Mouse (Mus musculus) CH12.LX (cell line): ENCODE measurements around the gene Srsf5. TPM values are rescaled to one million over a fixed set of nuclear protein-coding genes. Genes with fewer than 3 reads are reported as not detected.

Experiments used
- DNase-seq: peaks from one replicate; pipeline ENCODE4 v3.0.0-alpha.2; 2013; ENCODE audit errors: extremely low read depth
- H3K27ac ChIP-seq: 2 replicates; pipeline ENCODE4 v1.5.1; 2012; ENCODE audit warnings: low read depth, mild to moderate bottlenecking, control low read depth, moderate library complexity; ENCODE audit not compliant: insufficient read depth
- H3K27me3 ChIP-seq: replicated peaks from 2 replicates; pipeline ENCODE3; 2012; ENCODE audit warnings: inconsistent platforms
- H3K36me3 ChIP-seq, 2 experiments: replicated peaks in 1 of 2; 2 replicates each; pipeline versions ENCODE3 to v1.6.1; 2012; ENCODE audit warnings: inconsistent platforms in 1 of 2, low read length in 1 of 2, mild to moderate bottlenecking in 1 of 2, mixed read lengths in 1 of 2, moderate library complexity in 1 of 2; ENCODE audit not compliant: control insufficient read depth in 1 of 2, insufficient read depth in 1 of 2
- H3K4me1 ChIP-seq, 2 experiments: 2 replicates each; pipeline ENCODE4 v1.6.1; 2012; ENCODE audit warnings: inconsistent platforms in 1 of 2, moderate library complexity in 1 of 2; ENCODE audit not compliant: insufficient read depth in 2 of 2, control insufficient read depth in 1 of 2
- H3K4me2 ChIP-seq: 2 replicates; pipeline ENCODE4 v1.6.1; 2012; ENCODE audit warnings: low read depth, mild to moderate bottlenecking, control low read depth; ENCODE audit not compliant: poor library complexity, insufficient read depth, severe bottlenecking
- H3K4me3 ChIP-seq, 3 experiments: fragments of 150-350 bp in 1 of 3; sonication (generic) in 1 of 3; replicated peaks in 1 of 3; 2 replicates each; pipeline versions ENCODE3 to v1.5.1; 2011 to 2012; ENCODE audit warnings: low read depth in 2 of 3, low read length in 2 of 3, mild to moderate bottlenecking in 2 of 3, moderate library complexity in 2 of 3, control low read depth in 1 of 3, improper control_type of control experiment in 1 of 3, inconsistent platforms in 1 of 3, mixed read lengths in 1 of 3; ENCODE audit not compliant: poor library complexity in 1 of 3
- H3K79me2 ChIP-seq: replicated peaks from 2 replicates; pipeline ENCODE4 v1.6.1; 2012; ENCODE audit warnings: mild to moderate bottlenecking, moderate library complexity; ENCODE audit not compliant: control insufficient read depth, poor library complexity, insufficient read depth, severe bottlenecking; ENCODE audit errors: extremely low read depth
- H3K9ac ChIP-seq: 2 replicates; pipeline ENCODE4 v1.6.1; 2012; ENCODE audit warnings: low read depth, mild to moderate bottlenecking, control low read depth, moderate library complexity; ENCODE audit not compliant: insufficient read depth
- H3K9me3 ChIP-seq: replicated peaks from 2 replicates; pipeline ENCODE3; 2012; ENCODE audit warnings: low read length, inconsistent platforms, mixed read lengths
- CTCF ChIP-seq, 2 experiments: IDR thresholded peaks in 1 of 2; conservative IDR thresholded peaks in 1 of 2; 2 replicates each; pipeline ENCODE4 v1.5.1; 2011 to 2012; ENCODE audit warnings: low read depth in 2 of 2, low read length in 2 of 2, improper control_type of control experiment in 1 of 2, inconsistent platforms in 1 of 2, mild to moderate bottlenecking in 1 of 2, moderate library complexity in 1 of 2
- E2F4 ChIP-seq: IDR thresholded peaks from 2 replicates; pipeline ENCODE4 v1.6.1; 2011; ENCODE audit warnings: low read depth, low read length, improper control_type of control experiment; ENCODE audit not compliant: insufficient replicate concordance
- EP300 ChIP-seq: IDR thresholded peaks from 2 replicates; pipeline ENCODE4 v1.6.1; 2011; ENCODE audit warnings: low read length, improper control_type of control experiment
- IRF4 ChIP-seq: IDR thresholded peaks from 2 replicates; pipeline ENCODE4 v1.6.1; 2014; ENCODE audit warnings: low read depth, mild to moderate bottlenecking, inconsistent platforms, low read length, improper control_type of control experiment
- JUN ChIP-seq: IDR thresholded peaks from 2 replicates; pipeline ENCODE4 v1.6.1; 2011; ENCODE audit warnings: low read depth, mild to moderate bottlenecking, low read length, improper control_type of control experiment, moderate library complexity; ENCODE audit not compliant: insufficient read depth
- JUND ChIP-seq: conservative IDR thresholded peaks from 2 replicates; pipeline ENCODE4 v1.6.1; 2011; ENCODE audit warnings: low read depth, low read length, improper control_type of control experiment
- KAT2A ChIP-seq: IDR thresholded peaks from 2 replicates; pipeline ENCODE4 v1.6.1; 2012; ENCODE audit warnings: low read length, improper control_type of control experiment, inconsistent platforms; ENCODE audit not compliant: insufficient replicate concordance
- MAX ChIP-seq: IDR thresholded peaks from 2 replicates; pipeline ENCODE4 v1.6.1; 2011; ENCODE audit warnings: low read length, improper control_type of control experiment
- MXI1 ChIP-seq: IDR thresholded peaks from 2 replicates; pipeline ENCODE4 v1.6.1; 2011; ENCODE audit warnings: mild to moderate bottlenecking, low read depth, low read length, improper control_type of control experiment
- MYC ChIP-seq: IDR thresholded peaks from 2 replicates; pipeline ENCODE4 v1.6.1; 2011; ENCODE audit warnings: low read depth, mild to moderate bottlenecking, improper control_type of control experiment, low read length
- NELFE ChIP-seq: IDR thresholded peaks from 2 replicates; pipeline ENCODE4 v1.6.1; 2011; ENCODE audit warnings: low read depth, low read length, improper control_type of control experiment
- NRF1 ChIP-seq: IDR thresholded peaks from 2 replicates; pipeline ENCODE4 v1.6.1; 2014; ENCODE audit warnings: low read depth, mild to moderate bottlenecking, inconsistent platforms, low read length, improper control_type of control experiment, moderate library complexity
- POLR2A ChIP-seq: IDR thresholded peaks from 2 replicates; pipeline ENCODE4 v1.6.1; 2011; ENCODE audit warnings: low read depth, mild to moderate bottlenecking, improper control_type of control experiment, low read length
- RAD21 ChIP-seq: IDR thresholded peaks from 2 replicates; pipeline ENCODE4 v1.6.1; 2011; ENCODE audit warnings: low read depth, mild to moderate bottlenecking, low read length, improper control_type of control experiment, moderate library complexity
- SIN3A ChIP-seq: IDR thresholded peaks from 2 replicates; pipeline ENCODE4 v1.6.1; 2012; ENCODE audit warnings: low read length, improper control_type of control experiment, inconsistent platforms
- SMC3 ChIP-seq: IDR thresholded peaks from 2 replicates; pipeline ENCODE4 v1.6.1; 2011; ENCODE audit warnings: low read depth, low read length, improper control_type of control experiment
- TCF12 ChIP-seq: IDR thresholded peaks from 2 replicates; pipeline ENCODE4 v1.6.1; 2014; ENCODE audit warnings: low read depth, mild to moderate bottlenecking, inconsistent platforms, low read length, improper control_type of control experiment
- USF1 ChIP-seq: IDR thresholded peaks from 2 replicates; pipeline ENCODE4 v1.6.1; 2014; ENCODE audit warnings: low read depth, mild to moderate bottlenecking, inconsistent platforms, low read length, improper control_type of control experiment
- ZC3H11A ChIP-seq: IDR thresholded peaks from 2 replicates; pipeline ENCODE4 v1.6.1; 2012; ENCODE audit warnings: low read depth, mild to moderate bottlenecking, inconsistent platforms, low read length, improper control_type of control experiment
- ZKSCAN1 ChIP-seq: IDR thresholded peaks from 2 replicates; pipeline ENCODE4 v1.6.1; 2012; ENCODE audit warnings: low read depth, inconsistent platforms, low read length, improper control_type of control experiment, borderline replicate concordance
- ZMIZ1 ChIP-seq: IDR thresholded peaks from 2 replicates; pipeline ENCODE4 v1.6.1; 2012; ENCODE audit warnings: low read depth, mild to moderate bottlenecking, inconsistent platforms, low read length, improper control_type of control experiment
- ZNF384 ChIP-seq: IDR thresholded peaks from 2 replicates; pipeline ENCODE4 v1.6.1; 2012; ENCODE audit warnings: low read depth, low read length, improper control_type of control experiment, inconsistent platforms
- dilution Hi-C: fragments of 300-500 bp; cut with MboI; formaldehyde crosslinking; loops from 2 replicates; pipeline ENCODE4 v1.14.3; 2020; ENCODE audit warnings: low sequenced_read_pairs; ENCODE audit not compliant: extremely low pct_unique_long_range_greater_than_20kb, extremely low pct_ligation_motif_present
- in situ Hi-C: fragments of 300-500 bp; cut with MboI; formaldehyde crosslinking; loops from 3 replicates; pipeline ENCODE4 v1.14.3; 2019; ENCODE audit warnings: low sequenced_read_pairs, low pct_ligation_motif_present, low pct_unique_long_range_greater_than_20kb, mixed read lengths
- polyA plus RNA-seq: library from polyadenylated mRNA; unstranded; fragments of >175 nt; gene quantifications from 2 replicates; pipeline ENCODE4 v1.2.1, GENCODE M21; 2012; ENCODE audit warnings: low read depth; ENCODE audit not compliant: insufficient read length
- total RNA-seq, 2 experiments: library from RNA; depleted of rRNA; stranded (reverse); fragments of 300-350 nt in 1 of 2; fragments of >200 nt in 1 of 2; gene quantifications; 2 replicates each; pipeline ENCODE4 v1.2.3; 2012 to 2014

Gene Srsf5
- total and polyA plus RNA-seq, 3 experiments, result 260 to 549 (median 459) TPM

GRCm38 (mm10) chr12:80983695-80984094, 38.4 kb downstream of the Srsf5 start:
- Histone ChIP-seq H3K4me3 (no peak overlapping the region), H3K9me3 (no peaks in the 10 kb centered on the region), H3K4me2 (no peak overlapping the region), H3K27me3 (peaks cover 1% of the 10 kb centered on the region), H3K9ac (no peak overlapping the region), H3K36me3 (no peaks in the 10 kb centered on the region), H3K79me2 (no peaks in the 10 kb centered on the region), H3K4me1 (no peaks in the 10 kb centered on the region), H3K27ac (no peak overlapping the region)
- in situ Hi-C loops, result loop anchor here (25.0 kb wide), 1 partner anchor 429 kb away; the partner anchor contains the start of gene Adam4
- no peak for DNase-seq
- no peak for TF ChIP-seq JUND
- no peak for TF ChIP-seq CTCF (conservative IDR thresholded peaks at IDR 0.05 in 1 of 2, IDR thresholded peaks at IDR 0.05 in 1 of 2; ENCODE audit: low read depth in 2 of 2, low read length in 2 of 2)
- no peak for TF ChIP-seq JUN
- TF ChIP-seq MAX, result no peak
- no peak for TF ChIP-seq MXI1
- no peak for TF ChIP-seq MYC
- TF ChIP-seq NRF1, result no peak
- TF ChIP-seq ZMIZ1, result no peak
- TF ChIP-seq SIN3A, result no peak
- no peak for TF ChIP-seq RAD21
- no peak for TF ChIP-seq TCF12
- dilution Hi-C loops, result no loop called here

GRCm38 (mm10) chr12:80986628-80987027, 41.3 kb downstream of the Srsf5 start:
- no peak for DNase-seq
- dilution Hi-C loops, result no loop called here
- Histone ChIP-seq H3K27me3 (peaks cover 1% of the 10 kb centered on the region), H3K4me3 (no peak overlapping the region), H3K79me2 (no peaks in the 10 kb centered on the region), H3K36me3 (no peaks in the 10 kb centered on the region), H3K9ac (no peak overlapping the region), H3K4me1 (peaks cover 0 to 14% of the 10 kb centered on the region in 2 experiments; a peak in 3 of 4 replicates), H3K4me2 (no peak overlapping the region), H3K27ac (no peak overlapping the region), H3K9me3 (no peaks in the 10 kb centered on the region)
- TF ChIP-seq CTCF (conservative IDR thresholded peaks at IDR 0.05 in 1 of 2, IDR thresholded peaks at IDR 0.05 in 1 of 2; ENCODE audit: low read depth in 2 of 2, low read length in 2 of 2) (peak in 1 of 2 experiments; percentile 54; a peak in 2 of 4 replicates), RAD21 (peak; percentile 31), SMC3 (peak; percentile 35), JUN (no peak)
- in situ Hi-C loops, result loop anchor here (5.0 to 25.0 kb wide), 2 partner anchors 201 to 426 kb away; partner anchors contain the start of gene Adam4

- H3K27me3 ChIP-seq, result peaks cover 1% of the 10 kb centered on the region
- H3K9ac ChIP-seq, result no peak overlapping the region
- in situ Hi-C loops, result loop anchor here (5.0 to 25.0 kb wide), 2 partner anchors 199 to 424 kb away; partner anchors contain the start of gene Adam4
- TF ChIP-seq POLR2A (no peak), ZNF384 (no peak), USF1 (no peak), NELFE (no peak), EP300 (no peak), E2F4 (no peak), KAT2A (no peak), ZKSCAN1 (no peak), ZC3H11A (no peak), IRF4 (no peak), MYC (no peak)
- TF ChIP-seq, all 38 proteins: peak for 0
- H3K9me3 ChIP-seq, result no peaks in the 10 kb centered on the region
- H3K4me3 ChIP-seq, result no peak overlapping the region
- peaks cover 8 to 30% of the 10 kb centered on the region in 2 experiments for H3K4me1 ChIP-seq
- no peak overlapping the region for H3K4me2 ChIP-seq
- no peak for DNase-seq
- dilution Hi-C loops, result no loop called here
- no peaks in the 10 kb centered on the region for H3K79me2 ChIP-seq
- H3K27ac ChIP-seq, result no peak overlapping the region
- no peaks in the 10 kb centered on the region for H3K36me3 ChIP-seq
Measured at GRCm38 (mm10) chr12:80988286-80988685, 43.0 kb downstream of the Srsf5 start.
